Mouse (Mus musculus) liver, adult (tissue): ENCODE data around the gene Tsen2.

Experiments
- GATA4 ChIP-seq: IDR thresholded peaks from 2 replicates; pipeline ENCODE4 v1.6.1; 2014; ENCODE audit warnings: mild to moderate bottlenecking, low read length; ENCODE audit not compliant: insufficient replicate concordance

Tsen2 gene

DNA sequence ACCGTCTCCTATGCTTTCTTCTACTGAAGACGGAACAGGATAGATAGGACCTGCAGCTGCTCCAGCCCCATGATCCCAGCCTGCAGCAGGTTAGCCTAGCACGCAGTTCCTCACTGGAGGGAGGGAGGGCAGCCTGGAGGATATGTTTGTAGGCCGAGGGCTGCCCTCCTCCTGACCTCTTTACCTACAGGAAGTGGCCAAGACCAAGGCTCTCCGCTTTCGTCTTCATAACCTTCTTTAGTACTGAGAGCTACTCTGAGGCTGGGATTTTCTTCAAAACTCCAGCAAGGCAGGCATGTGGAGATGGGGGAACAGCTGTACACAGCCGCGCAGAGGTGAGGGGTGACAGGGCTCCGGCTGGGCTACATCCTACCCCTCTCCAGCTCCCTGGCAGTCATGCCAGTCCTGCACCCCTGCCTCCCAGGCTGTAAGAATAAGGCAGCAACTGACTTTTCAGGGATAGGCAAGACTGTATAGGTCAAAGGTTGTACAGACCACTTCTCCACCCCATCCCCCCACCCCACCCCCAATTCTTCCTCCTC, 19.9 kb upstream of the Tsen2 start:
- no peak for TF ChIP-seq GATA4

DNA sequence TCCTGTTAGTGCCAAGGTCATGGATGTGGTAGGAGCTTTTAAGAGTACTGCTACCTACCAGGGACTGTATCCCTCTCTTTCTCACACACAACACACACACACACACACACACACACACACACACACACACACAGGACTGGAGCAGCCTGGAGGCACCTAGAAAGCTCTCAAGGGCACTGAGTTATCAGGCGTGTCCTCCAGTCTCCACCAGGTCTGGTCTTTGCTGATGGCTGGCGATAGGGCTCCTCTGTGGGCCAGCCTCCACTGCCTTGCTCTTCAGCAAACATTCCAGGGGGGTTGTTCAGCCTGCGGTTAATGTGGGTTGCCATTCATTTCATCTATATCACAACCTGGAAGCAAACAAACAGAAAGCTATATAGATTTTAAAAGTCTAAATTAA, 17.0 kb upstream of the Tsen2 start:
- TF ChIP-seq GATA4 = no peak

DNA sequence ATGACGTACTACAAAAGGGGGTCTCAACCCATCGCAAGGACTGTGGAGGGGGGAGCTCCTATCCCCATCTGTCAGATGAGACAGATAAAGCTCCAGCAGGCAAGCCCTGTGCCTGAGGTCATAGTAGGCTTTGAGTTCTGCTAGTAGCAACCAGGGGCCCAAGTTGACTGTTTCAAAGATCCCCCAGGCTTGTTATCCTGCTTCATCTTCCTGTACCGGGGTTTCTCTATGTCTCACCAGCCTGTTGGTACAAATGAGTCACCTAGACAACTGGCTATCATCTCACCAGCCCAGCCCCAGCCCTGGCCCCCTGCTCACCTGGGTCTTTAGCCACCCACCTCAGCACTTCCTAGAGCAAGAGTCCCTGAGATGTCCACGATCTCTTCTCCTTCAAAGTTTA, 16.1 kb upstream of the Tsen2 start:
- no peak for TF ChIP-seq GATA4

DNA sequence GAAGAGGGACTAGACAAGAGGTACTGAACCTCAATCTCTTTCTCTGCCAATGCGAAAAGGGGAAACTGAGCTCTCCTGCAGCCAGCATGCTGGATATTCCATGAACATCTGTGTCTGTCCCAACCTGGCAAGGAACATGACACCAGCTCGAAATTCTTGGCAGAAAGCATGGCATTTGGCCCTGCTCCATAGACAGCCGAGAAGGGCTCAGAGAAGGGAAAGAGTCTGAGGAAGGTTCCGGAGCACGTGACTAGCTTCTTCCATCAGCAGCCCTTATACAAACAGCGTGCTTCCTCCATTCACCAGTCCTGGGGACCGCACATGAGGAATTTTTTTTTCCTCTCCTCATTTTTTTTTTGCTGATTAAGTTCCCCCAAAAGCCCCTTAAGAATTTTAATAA, 9.8 kb upstream of the Tsen2 start:
- no peak for TF ChIP-seq GATA4

DNA sequence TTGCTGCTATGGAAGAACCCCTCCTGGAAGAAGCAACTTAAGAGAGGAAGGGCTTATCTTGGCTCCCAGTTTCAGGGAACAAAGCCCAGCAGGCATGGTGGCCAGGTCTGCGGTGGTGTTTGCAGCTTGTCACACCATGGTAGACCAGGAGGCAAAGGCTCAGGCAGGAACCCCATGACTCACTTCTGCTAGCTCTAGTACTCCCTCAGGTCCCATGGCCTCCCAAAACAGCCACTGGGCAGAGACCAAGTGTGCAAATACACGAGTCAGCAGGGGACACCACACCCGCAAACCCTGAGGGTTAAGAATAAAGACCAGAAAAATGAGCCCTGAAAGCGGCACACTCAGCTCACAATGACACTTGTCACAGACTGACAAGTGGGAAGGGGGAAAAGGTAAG, 8.3 kb upstream of the Tsen2 start:
- TF ChIP-seq GATA4 = no peak

DNA sequence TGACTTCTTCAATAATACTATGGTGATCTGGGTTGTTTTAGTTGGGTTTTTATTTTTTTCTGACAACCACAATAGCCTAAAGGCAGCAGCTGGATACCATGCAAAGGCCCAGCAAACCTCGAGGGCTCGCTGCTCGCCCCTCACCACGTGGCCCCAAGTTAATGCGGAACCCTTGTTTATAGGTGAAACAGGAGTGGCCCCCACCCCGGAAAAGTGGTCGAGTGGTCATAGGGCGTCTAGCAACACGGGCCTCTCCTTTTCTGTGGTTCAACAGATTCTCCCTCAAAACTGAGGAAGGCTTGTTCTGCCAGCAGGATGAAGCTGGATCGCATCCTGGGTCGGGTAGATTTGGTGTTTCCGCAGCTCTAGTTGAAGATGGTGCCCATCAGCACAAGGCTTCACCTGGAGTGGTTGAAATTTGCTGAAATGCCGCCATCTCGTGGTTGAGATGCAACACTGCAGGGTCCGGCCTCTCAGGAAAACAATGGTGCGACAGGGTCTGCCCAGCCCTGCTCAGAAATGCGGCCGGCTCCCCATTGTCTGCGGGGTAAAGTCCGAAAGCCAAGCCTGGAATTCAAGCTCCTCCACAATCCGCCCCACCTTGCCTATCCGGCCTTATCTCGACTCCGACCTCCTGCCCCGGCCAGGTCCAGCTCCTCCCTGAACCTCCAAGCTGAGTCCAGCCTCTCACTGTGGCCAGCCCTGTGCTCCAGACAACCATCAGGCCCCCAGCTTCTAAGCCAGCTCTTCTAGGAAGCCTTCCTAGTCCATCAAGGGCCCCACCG, 5.6 kb upstream of the Tsen2 start:
- peak; percentile 5; the same call in 1 of the 2 replicates for TF ChIP-seq GATA4

DNA sequence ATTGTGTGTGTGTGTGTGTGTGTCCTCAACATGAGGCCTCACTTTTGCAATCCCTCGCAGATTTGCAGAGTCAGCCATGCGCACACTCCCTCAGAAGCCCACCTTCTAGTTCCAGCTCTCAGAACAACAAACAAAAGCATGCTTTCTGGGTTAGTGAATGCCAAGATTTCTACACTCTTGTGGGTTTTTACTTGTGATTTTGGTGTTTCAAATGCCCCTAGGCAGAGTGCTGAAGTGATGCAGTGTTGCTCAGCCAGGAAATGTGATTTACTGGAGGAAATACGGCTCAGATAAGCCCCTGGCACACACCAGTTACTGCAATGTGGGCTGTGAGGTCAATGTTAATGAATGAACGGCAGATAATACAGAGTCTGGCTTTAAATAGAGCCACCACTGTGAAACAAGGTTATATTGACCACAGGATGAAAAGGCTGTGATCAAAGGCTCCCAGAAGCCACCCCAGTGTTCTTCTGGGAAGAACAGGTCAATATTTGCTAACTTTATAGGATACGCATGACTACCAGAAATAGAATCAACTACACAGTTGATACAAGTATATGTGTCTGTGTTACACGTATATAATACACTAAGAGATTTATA, 2.7 kb upstream of the Tsen2 start:
- peak; percentile 68; the same call in 1 of the 2 replicates for TF ChIP-seq GATA4

DNA sequence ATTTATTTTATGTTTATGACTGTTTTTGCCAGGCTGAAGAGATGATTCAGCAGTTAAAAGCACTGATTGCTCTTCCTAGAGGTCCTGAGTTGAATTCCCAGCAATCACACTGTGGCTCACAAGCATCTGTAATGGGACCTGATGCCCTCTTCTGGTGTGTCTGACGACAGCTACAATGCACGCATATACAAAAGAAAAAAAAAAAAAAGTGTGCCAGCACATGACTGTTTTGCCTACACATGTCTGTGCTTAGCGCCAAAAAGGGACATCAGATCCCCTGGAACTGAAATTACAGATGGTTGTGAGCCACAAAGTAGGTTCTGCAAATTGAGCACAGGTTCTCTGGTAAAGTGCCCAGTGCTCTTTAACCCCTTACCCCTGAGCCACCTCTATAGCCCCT, 2.1 kb upstream of the Tsen2 start:
- TF ChIP-seq GATA4 = no peak

DNA sequence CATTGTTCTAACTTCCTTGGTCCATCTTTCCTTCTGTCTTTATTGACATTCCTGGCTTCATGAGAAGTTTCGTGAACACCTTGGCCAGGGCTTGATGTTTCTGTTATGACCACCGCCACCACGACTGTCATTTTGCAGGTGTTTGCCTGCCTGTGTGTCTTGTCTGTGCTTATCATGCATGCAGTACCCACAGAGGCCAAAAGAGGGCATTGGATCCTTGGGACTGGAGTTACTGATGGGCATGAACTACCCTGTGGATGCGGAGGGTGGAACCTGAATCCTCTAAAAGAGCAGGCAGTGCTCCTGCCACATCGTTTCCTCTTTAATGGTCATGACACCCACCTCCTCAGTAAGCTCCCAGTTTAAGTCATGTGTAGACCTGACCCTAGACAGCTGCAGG, 1.8 kb downstream of the Tsen2 start:
- no peak for TF ChIP-seq GATA4

DNA sequence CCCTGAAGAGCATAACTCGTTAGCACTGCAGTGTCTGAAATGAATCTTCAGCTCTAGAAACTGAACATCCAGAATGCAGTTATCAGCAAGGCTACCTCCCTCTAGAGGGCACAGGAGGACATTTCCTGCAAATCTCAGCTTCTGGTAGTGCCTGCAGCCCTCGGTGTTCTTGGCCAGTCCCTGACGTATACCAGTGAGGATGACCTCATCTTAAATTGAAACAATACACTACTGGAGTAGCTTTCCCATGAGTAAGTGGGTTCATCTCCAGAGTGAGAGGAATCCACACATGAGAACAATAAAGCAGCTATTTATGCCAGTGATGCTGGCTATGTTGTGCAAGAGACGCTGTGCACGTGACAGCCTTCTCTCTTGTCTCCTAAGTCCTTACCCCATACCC, 11.0 kb downstream of the Tsen2 start:
- no peak for TF ChIP-seq GATA4

DNA sequence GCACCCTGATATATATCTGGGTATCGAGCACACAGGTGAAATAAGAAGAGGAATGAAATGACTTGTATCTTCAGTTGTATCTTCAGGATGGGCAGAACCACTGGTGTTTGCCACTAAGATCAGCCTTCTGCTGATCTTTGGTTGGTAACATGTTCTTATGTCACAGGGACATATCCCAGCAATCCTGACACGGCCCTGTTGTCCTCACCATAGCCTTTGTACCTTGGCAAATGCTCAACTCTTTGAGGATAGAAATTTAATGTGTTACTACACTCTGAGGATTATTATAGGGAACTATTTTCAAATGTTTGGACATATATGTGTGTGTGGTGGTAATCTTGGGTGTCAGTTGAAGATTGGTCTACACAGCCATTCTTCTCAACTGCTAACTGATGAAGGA, 13.7 kb downstream of the Tsen2 start:
- TF ChIP-seq GATA4 = no peak

DNA sequence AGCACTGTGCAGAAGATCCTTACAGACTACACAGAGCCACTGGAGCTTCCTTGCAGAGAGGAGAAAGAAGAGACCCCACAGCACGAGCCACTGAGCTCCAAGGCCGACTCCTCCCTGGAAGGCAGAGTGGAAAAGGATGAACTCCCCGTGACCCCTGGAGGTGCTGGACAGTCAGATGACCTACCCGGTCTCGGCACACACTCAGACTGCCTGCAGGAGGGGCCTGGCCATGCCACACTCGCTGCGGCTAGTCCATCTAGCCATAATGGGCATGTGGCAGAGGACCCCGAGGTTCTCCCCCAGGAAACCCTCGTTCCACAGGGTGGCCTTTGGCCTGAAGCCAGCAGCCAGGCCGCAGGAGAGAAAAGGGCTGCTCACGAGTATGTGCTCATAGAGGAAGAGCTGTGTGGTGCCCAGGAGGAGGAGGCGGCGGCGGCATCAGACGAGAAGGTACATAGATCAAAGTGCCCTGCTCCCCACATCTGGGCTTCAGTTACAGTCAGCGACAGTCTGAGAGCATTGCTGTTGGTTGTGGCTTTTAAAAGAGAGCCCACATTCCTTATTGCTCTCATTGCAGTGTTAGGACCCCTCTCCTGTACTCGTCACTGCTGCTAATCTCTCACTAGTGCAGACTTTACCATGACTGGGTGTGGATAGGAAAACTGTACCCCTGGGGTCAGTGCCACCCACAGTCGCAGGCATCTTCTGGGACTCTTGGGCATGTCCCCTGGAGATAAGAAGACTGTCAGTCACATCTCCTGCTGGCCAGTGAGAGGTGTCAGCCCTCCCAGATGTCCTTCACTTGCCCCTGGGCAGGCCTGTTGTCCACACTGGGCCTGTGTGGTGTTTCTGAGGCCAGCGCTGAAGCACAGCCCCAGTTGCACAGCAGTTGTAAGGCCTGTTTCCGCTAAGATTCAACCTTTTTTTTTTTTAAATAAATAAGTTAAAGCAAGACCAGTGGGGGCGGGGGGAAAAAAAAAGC, 15.5 kb downstream of the Tsen2 start:
- TF ChIP-seq GATA4 = no peak

DNA sequence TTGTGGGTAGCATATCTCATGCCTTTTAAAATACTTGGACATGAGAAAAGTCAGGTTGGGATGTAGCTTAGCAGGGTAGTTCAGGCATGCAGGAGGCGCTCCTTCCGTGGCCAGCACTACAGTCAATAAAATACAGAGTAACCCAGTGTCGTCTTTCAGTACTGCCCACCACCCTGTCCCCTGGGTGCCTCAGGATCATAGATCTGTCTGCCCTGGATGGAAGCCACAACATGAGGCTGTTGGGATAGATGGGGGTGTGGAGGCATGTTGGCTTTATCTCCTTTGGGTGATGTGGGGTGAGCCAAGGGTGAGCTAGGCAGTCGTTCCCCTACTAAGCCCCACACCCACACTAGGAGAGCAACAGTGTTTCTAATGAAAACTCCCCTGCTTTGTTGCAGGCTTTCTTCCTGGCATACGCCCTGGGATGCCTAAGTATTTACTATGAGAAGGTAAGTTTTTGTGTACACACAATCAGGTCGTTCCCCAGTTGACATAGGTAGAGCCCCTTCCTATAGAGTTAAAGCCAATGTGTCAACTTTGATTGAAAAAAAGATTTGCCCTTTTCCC, 21.1 kb downstream of the Tsen2 start:
- no peak for TF ChIP-seq GATA4

DNA sequence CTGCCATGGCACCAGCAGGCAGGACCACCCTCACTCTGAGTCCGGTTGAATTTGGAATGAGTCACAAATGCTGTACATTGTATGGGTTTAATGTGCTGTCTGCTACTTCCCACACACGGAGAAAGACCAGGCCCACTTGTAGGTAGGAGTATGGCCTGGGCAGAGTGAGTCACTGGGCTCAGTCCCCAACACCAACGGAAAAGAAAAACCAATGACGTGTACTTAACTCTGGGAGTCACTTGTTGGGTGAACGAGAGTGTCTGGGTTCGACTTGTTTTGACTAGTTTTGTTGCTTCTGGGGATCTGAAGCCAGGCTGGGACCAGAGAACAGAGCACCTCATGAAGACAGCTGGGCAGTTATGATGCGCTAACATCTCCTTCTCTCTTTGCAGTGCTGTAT, 29.7 kb downstream of the Tsen2 start:
- no peak for TF ChIP-seq GATA4

DNA sequence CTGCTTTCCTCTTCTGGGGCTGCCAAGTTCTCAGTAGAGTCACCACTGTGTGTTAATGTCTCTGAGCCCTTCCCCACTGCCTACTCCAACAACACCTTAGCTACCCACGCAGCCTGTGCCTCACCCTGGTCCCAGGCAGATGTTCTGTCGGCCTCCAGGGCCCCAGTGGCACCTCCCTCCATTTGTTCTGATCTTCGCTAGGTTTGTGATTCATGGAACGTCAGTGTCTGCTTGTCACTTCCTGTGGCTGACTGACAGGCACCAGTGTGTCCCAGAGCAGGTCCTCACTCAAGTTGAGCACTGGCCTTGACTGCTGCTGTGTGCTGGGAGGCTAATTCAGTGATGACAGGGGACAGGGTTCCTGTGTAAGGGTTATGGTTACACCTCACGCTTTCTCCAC, 32.9 kb downstream of the Tsen2 start:
- TF ChIP-seq GATA4 = no peak
